Mouse (Mus musculus) gastrocnemius, postnatal 10 days (tissue): ENCODE results near the gene Sct. TPM values are rescaled to one million over a fixed set of nuclear protein-coding genes. Genes with fewer than 3 reads are reported as not detected.

ENCODE experiments used
- DNase-seq: peaks from one replicate; pipeline ENCODE4 v3.0.0; 2021; ENCODE audit warnings: mixed read lengths
- long read RNA-seq, 2 experiments: library from polyadenylated mRNA; stranded (forward); transcript quantifications; one replicate each; pipeline ENCODE4 v2.0.0; 2021
- total RNA-seq, 2 experiments: library from RNA; stranded (reverse); gene quantifications; 2 replicates each; pipeline ENCODE4 v1.2.3; 2021

The Sct gene
- total RNA-seq: 1 to 10 TPM in 1 of 2 experiments, under 1 TPM in 1; 0.99 to 2.5 TPM
- long read RNA-seq, experiment 1, partial matches to known transcripts: 0 of 1 reads
- long read RNA-seq, experiment 1, other reads (novel, unspliced or antisense): 0 of 1 reads
- long read RNA-seq, experiment 2: 0 reads

DNA sequence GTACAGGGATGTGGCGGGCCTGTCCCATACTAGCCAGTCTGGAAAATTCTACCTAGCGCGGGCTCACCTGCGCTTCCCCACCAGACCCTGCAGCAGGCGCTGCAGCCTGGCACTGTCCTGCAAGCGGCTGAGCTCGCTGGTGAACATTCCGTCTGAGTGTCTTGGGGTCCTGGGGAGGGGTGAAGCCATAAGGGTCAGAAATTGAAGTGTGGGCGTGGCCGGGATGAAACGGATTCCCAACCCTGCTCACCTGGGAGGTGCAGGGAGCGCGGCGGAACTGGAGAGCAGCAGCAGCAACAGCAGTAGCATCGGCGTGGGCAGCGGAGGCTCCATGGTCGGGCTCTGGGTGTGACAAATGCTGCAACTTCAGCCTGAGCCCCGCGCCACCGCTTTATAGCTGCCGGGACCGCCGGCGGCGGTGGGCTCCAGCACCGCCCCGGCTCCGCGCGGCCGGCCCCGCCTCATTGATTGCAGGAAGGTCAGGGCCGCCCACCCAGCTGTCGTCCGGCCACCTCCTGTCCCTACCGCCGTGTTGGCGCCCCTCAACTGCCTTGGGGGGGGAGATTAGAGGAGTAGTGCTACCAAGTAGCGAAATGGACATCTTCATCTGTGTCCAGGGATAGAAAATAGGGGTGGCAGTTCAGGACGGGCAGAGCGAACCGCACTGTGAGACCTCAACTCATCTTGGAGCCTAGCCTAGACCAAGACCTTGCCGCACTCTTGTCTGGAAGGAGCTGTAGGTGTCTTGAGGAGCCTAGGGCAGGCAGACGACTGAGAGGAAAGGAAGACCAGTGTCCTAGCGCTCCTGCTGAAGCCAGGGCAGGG is at the start of gene Sct:
Gene Sct (minus strand): TSS at position 368 of the 825 bp plus-strand sequence.
- no peak for DNase-seq

DNA sequence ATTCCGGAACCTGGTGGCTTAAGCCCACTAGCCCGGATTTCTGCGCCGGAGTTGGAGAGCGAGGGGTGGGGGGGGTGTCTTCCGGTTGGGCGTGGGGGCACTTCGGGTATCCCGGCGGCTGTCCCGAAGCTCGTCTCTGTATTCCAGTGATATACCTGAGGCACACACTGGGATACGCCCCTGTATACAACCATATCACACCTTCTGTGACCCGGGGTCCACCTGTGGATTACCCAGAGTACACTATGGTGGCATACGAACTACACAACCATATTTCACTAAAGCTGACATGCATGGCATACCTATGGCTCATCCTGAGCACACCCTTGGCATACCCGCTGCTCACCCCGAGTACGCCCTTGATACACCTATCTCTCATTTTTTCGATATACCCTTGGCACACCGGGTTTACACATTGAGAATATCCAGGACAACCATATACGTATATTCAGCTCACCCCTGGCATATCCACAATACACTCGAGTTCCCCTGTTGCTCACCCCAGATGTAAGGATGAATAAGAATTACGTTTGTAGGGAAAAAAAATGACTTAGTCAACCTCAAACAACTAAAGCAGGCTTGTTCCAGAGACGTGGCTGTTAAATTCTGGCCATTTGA is 49.5 kb upstream of the Sct start:
- DNase-seq: no peak

DNA sequence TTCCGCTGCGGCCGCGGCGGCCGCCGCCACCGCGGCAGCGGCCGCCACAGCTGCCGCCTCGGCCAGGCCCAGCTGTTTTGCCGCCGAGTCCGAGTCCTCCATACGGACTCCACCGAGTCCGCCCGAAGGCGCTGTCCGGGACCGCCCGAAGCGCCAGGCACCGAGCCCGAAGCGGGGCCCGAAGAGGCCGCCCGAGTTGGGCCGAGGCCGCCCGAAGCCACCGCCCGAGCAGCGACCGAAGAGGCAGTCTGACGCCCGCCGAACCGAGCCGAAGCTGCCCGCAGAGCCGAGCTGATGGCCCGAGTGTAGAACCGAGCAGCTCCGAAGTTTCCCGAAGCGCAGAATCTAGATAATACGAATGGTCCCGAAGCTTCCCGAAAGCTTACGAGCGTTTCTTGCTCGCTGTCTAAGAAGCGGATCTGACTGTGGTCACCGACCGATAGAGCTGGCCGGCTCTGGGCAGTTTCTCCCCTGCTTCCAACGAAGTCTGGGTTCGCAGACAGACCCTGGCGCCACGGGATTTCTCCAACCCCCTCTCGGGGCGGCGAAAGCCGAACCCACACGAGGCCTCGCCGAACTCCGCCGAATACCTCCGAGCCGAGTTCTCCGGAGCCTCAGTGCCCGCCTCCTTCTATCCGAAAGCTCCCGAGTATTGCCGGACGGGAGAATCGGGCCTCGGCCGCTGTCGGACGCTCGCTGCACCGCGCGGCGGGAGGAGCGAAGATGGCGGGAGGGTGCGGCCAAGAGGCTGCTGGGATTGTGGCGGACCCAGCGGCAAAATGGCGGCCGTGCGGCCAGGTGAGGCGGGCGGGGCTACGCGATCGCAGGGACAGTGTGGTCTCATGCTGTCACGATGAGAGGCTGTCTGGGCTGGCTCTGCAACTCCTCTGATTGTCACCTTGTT is 48.8 kb upstream of the Sct start, which contains the start of the genes Deaf1 and Tmem80:
Gene Deaf1 (minus strand): TSS at position 222 of the 904 bp plus-strand sequence.
Gene Tmem80 (plus strand): TSS at position 271 of the 904 bp plus-strand sequence.
- peak; percentile 99 for DNase-seq

DNA sequence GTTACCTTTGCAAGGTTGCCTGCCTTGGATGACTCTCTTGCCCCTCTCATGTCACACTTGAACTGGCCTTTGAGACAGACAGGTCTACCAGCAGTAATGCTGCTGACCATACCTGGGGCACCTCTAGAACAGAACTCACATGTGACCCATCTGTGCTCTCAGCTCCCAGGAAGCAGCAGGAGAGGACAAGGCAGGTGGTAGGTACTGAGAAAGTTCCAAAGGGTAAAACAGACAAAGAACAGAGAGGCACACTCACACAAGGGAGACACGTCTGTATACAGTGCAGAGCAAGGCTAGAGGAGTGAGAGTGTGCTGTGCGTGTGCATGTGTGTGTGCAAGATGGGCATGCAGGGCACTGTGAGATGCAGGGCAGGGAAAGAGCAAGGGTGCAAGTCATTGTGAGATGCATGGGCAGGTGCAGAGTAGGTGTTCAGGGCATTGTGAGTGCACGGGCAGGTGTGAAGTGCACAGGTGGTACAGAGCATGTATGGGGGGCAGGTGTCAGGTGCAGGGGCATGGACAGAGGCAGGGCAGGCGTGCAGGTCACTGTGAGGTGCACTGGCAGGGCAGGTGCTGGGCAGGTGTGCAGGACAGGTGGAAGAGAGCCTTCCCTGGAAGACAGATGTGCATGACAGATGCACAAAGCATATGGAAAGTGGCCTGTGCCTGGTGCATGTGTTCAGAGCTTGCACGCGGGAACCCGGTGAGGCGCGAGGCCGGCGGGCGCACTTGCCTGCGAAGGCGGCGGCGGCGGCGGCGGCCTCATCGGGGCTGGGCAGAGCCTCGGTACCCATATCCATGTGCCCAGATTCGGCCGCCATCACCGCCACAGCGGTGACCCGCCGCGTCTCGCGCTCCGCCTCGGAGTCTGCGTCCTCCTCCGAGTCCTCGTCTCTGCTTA is 47.9 kb upstream of the Sct start:
- DNase-seq: no peak

DNA sequence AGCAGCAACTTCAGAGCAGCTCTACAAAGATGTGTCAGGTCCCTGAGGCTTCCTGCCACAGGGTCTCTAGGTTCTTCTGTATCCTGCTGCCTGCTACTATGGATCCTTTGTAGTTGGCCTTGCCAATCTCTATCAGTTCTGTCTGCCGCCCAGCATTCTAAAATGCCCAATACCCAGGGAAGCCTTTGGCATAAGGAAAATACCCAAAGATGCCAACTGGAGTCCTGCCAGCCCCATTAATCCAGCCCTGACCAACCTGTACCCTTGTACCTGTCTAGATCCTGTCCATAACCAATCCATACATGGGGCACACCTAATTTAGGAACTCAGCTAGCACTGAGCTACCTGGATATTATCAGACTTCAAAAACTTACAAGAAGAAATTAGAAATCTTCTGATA is 45.8 kb upstream of the Sct start:
- no peak for DNase-seq

DNA sequence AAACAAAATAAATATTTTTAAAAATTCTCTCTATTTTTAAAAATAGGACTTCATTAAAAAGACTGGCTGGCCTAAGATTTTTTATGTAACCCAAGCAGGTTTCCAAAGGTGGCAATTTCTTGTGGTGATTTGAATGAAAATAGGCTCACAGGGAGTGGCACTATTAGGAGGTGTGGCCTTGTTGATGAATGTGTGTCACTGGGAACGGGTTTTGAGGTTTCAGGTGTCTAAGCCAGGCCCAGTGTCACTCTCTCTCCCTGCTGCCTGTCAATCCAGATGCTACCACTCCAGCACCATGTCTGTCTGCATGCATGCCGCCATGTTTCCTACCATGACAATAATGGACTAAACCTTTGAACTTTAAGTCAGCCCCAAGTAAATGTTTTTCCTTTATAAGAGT is 40.5 kb upstream of the Sct start:
- no peak for DNase-seq

DNA sequence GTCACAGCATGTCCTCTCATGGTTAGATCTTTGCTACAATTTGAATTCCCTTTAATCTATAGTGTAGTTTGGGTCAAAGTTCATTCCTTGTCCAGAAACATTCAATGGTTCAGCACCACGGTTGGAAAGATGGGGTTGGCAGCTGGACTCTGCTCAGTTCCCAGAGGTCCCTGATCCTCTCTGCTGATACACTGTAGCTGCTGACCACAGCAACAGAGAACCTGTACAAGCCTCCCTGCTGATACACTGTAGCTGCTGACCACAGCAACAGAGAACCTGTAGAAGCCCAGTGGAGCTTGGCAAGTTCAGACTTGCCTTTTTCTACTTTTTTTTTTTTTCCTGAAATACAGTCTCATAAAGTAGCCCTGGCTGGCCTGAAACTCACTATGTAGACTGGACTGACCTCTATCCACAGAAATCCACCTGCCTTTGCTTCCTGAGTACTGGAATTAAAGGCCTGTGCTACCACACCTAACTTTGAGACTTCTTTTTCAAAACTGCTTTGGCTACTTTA is 38.7 kb upstream of the Sct start:
- no peak for DNase-seq

DNA sequence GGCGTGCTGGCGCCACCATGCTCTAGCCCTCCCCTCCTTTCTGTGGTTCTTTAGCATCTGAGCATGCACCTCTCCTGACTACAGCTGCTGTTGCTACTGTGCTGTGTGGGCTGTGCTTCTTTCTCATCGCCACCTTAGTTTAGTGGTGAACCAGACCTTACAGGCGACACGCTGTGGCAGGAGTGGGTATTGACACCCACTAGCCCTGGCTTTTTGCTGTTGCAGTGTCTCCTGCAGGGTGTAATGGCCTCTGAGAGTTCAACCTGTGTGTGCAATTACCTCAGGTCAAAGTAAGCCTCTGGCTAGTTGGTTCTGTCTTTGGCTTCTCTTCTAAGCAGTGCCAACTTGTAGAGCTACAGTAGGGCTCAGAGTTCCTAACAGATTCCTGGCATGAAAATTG is 37.0 kb upstream of the Sct start:
- no peak for DNase-seq

DNA sequence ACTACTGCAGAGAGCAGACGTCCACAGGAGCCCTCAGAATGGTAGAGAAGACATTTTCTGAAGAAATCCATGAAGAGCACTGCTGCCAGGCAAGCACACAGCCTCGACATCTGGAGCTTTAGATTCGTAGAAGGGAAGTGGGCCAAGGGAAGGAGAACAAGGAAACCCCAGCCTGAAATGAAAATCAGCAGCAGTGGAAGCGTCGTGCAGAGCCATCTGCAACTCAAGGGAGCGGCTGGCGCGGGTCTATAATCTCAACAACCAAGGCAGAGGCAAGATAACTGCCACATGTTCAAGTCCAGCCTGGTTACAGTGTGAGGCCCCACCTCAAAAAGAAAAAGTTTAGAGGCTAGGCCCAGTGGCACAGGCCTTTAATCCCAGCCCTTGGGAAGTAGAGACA is 36.1 kb upstream of the Sct start:
- no peak for DNase-seq

DNA sequence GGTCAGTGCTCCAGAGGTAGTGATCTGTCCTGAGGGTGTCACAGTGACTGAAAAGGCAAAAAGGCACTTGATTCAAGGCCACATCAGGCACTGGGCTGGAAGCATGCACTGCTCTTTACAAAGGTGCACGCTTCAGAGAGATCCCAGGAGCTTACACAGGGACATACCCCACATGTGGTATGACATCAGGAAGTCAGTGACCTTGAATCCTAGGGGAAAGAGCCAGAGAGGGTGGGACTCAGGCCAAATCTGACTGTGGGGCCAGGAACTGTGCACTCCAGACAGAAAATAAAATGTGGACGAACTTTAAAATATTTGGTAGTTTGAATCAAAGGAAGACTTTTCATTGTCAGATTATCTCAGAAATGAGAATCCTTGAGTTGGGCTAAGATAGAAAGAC is 35.5 kb upstream of the Sct start:
- DNase-seq: no peak

DNA sequence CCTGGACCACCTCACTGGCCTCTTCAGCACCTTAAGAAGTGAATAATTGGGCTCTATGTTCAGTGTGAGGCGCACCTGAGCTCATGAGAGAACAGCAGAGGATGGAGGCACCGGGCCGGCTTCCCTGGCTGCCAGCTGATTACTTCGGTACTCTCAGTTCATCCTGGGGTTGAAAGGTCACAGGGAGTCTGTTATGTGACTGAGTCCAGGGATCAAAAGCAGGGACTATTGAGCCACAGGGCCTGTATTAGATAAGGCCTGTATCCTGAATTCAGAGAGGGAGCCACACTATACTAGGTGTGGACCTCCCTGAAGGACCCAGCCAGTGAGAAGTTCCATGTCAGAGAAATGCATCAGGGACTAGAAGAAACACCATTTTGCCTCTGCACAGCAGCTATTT is 25.6 kb upstream of the Sct start:
- DNase-seq: no peak

DNA sequence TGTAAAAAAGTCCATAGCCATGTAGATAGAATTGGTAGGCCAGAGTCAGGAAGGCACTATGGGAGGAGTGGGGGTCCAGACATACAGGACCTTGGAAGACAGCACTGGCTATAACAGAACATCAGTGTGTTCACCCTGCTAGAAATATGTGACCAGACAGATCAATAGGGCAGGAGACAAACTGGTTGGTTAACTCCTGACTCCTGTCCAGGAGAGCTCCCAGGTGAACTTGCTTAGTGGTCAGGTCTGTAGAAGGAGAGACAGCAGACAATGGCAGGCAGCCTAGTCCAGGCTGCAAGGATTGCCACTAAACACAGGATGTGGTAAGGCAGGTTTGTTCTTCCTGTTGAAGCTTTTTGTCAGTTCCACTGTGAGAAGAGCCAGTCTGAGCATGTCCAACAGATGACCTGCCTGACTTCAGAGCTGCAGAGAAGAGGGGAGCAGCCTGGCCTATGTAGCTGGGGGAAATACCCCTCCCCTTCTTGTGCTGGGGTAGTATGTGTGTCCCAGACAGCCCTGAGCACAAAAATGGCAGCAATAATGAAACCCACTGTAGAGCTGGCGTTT is 23.9 kb upstream of the Sct start:
- DNase-seq: no peak

DNA sequence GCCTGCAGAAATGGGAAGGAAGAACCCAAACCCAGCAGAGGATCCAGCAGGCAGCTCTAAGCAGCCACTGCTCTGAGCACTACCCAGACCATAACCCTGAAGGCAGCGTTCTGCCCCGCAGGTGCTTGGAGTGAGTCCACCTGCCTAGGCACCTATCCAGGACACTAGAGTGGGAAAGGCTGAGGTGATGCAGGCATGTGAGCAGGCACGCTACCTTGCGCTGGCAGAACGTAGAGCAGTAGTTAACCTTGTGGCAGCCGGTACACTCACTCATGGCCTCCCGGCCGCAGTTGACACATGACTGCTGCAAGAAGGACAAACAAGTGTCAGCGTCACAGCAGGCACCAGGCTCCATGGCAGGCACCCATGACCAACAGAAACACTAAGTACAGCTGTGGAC is 22.5 kb upstream of the Sct start:
- no peak for DNase-seq

DNA sequence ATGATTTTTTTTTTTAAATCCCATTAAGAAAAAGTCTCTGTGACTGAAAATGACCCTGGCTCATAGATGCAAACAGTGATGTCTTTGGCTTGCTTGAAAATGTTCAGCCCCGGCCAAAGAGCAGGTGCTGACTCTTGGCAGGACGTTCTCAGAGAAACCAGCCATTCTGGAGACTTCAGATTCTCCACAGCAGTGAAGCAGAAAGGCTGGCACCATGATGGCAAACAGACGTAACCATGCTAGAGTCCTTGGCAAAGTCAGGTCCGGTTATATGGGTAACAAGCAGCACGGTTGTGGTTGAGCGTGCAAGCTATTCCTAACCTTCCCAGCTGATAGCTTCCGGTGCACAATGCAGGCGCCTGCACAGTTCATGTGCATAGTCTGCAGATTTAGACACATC is 20.2 kb upstream of the Sct start:
- no peak for DNase-seq

DNA sequence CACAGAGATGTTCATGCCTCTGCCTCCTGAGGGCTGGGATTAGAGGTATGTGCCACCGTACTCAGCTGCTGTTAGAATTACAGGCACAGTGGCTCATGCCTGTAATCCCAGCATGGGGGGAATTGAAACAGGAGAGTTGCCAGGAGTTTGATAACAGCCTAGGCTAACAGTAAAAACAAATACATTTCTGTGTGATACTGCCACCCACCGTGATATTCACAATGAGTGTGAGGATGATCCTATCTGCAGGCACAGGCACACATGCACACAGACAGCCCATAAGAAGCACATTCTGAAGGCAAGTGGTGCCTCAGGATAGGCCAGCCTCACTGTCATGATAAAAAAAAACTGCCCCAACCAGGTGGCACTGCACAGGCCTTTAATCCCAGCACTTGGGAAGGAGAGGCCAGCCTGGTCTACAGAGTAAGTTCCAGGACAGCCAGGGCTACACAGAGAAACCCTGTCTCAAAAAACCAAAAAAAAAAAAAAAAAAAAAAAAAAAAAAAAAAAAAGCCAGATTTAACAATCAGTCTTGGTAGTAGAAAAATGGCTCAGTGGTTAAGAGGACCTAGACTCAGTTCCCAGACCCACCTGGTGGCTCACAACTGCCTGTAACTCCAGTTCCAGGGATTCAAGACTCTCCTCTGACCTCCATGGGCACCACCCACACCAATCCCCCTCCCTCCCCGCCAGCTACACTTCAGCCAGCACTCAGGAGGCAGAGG is 19.2 kb upstream of the Sct start:
- no peak for DNase-seq

DNA sequence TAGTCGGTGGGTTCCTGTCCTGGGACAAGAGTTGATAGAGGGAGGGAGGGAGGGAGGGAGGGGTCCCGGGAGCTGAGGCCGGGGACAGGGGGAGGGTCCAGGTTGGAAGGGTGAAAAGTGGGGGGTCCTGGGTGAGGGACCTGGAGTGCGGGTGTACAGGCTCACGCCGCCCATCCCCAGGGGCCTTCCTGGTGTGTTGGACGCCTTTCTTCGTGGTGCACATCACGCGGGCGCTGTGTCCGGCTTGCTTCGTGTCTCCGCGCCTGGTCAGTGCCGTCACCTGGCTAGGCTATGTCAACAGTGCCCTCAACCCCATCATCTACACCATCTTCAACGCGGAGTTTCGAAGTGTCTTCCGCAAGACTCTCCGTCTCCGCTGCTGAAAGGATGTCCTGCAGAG is 15.5 kb upstream of the Sct start:
- no peak for DNase-seq

DNA sequence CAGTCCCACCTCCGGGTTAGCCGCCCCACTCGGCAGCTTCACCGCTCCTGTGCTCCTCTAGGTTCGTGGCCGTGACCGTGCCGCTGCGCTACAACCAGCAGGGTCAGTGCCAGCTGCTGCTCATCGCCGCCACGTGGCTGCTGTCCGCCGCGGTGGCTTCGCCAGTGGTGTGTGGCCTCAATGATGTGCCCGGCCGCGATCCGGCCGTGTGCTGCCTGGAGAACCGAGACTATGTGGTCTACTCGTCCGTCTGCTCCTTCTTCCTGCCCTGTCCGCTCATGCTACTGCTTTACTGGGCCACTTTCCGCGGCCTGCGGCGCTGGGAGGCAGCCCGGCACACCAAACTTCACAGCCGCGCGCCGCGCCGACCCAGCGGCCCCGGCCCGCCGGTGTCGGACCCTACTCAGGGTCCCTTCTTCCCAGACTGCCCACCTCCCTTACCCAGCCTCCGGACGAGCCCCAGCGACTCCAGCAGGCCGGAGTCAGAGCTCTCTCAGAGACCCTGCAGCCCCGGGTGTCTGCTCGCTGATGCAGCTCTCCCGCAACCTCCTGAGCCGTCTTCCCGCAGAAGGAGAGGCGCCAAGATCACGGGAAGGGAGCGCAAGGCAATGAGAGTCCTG is 15.0 kb upstream of the Sct start:
- DNase-seq: peak; percentile 52

DNA sequence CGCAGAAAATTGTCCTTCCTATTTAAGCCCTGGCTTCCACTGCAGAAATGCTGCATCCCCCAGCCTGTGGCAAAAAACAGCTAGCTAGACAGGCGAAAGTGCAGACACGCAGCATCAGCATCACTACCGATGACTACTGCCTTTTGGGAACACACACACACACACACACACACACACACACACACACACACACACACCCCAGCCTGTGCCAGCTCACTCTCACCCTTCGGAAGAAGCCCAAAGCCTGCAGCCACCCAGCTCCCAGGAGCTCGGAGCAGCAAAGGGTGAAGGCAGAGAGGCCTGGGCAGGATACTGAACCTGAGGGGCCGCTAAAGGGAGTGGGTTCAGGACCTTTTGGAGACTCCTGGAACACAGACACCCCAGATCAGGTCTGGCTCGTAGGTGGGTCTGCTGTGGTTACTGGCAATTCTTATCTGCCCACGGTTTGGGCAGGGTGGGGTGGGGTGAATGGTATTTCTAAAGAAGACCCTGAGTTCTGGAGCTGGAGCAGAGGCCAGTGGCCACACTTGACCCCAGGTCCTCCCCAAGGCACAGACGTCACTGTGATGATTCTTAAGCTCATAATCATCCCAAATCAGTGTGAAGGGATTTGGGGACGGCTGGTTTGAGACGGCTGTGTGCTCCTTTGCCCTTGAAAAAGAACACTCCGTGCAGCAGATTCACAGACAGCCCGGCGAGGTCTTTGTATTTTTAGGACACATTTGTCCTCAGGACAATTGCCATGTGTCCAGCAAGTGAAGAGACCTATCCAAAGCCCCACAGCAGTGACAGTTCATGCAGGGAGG is 13.9 kb upstream of the Sct start:
- no peak for DNase-seq
